Mouse (Mus musculus) heart, postnatal 25 days (tissue): ENCODE measurements at regions not wholly inside any gene's neighbourhood (a gene's known extent, or its start where the extent isn't known, plus 50 kb on each side); places are given as distances from the start of the nearest gene placed in this dataset.
A peak's percentile ranks its signal among the peaks of the same experiment; 100 is the strongest.
"Not testable (repeated sequence)": the region's sequence is repeated elsewhere in the genome, so short reads cannot be mapped to it uniquely, and the experiment has no call there.

Source experiments
- DNase-seq: peaks from one replicate; pipeline ENCODE4 v3.0.0; 2022; ENCODE audit warnings: low spot score
- intact Hi-C: fragments of 180-260 bp; cut with DNase I; formaldehyde crosslinking; loops from one replicate; pipeline ENCODE4 v1.15.1; 2025

- DNase-seq = no peak
- intact Hi-C loops = no loop called here
Observed at GRCm38 (mm10) chr9:41914611-41915010, 209.5 kb downstream of the Sorl1 start.

- intact Hi-C loops = no loop called here
- no peak for DNase-seq
Observed at GRCm38 (mm10) chr9:41913911-41914310, 210.2 kb downstream of the Sorl1 start.

- no peak for DNase-seq
- intact Hi-C loops = no loop called here
Observed at GRCm38 (mm10) chr9:41912482-41912881, 211.6 kb downstream of the Sorl1 start.

GRCm38 (mm10) chr9:41900606-41900974 lies 223.5 kb downstream of the Sorl1 start:
- intact Hi-C loops = no loop called here
- DNase-seq = no peak

- intact Hi-C loops = no loop called here
- no peak for DNase-seq
Observed at GRCm38 (mm10) chr9:41899766-41900605, 224.1 kb downstream of the Sorl1 start.

GRCm38 (mm10) chr9:41895106-41895505 lies 229.0 kb downstream of the Sorl1 start:
- DNase-seq = no peak
- intact Hi-C loops = no loop called here

GRCm38 (mm10) chr9:41892841-41893240 lies 231.3 kb downstream of the Sorl1 start:
- DNase-seq = no peak
- intact Hi-C loops = loop anchor here (5.0 kb wide), 1 partner anchor 54 kb away; no protein-coding TSS in a partner anchor

GRCm38 (mm10) chr9:41891206-41891605 lies 232.9 kb downstream of the Sorl1 start:
- no peak for DNase-seq
- intact Hi-C loops = loop anchor here (5.0 kb wide), 1 partner anchor 56 kb away; no protein-coding TSS in a partner anchor

- DNase-seq = peak; percentile 81
- intact Hi-C loops = loop anchor here (5.0 kb wide), 1 partner anchor 57 kb away; no protein-coding TSS in a partner anchor
Observed at GRCm38 (mm10) chr9:41890273-41891141, 233.6 kb downstream of the Sorl1 start.

- intact Hi-C loops = loop anchor here (5.0 kb wide), 2 partner anchors 58 to 417 kb away; no protein-coding TSS in a partner anchor
- no peak for DNase-seq
Observed at GRCm38 (mm10) chr9:41889568-41890272, 234.4 kb downstream of the Sorl1 start.

GRCm38 (mm10) chr9:41888616-41889150 lies 235.4 kb downstream of the Sorl1 start:
- DNase-seq = no peak
- intact Hi-C loops = loop anchor here (5.0 kb wide), 1 partner anchor 416 kb away; no protein-coding TSS in a partner anchor

GRCm38 (mm10) chr9:41886456-41886855 lies 237.6 kb downstream of the Sorl1 start:
- DNase-seq = not testable (repeated sequence)
- intact Hi-C loops = loop anchor here (5.0 kb wide), 1 partner anchor 414 kb away; no protein-coding TSS in a partner anchor

GRCm38 (mm10) chr9:41880457-41880856 lies 243.6 kb downstream of the Sorl1 start:
- intact Hi-C loops = no loop called here
- DNase-seq = no peak

- intact Hi-C loops = no loop called here
Observed at GRCm38 (mm10) chr9:41879080-41879479, 245.0 kb downstream of the Sorl1 start.

GRCm38 (mm10) chr9:41861136-41861535 lies 263.0 kb downstream of the Sorl1 start:
- intact Hi-C loops = no loop called here
- no peak for DNase-seq

More at GRCm38 (mm10) chr9:41879080-41879479, 245.0 kb downstream of the Sorl1 start:
- peak; percentile 28 for DNase-seq

GRCm38 (mm10) chr9:41860681-41861080 lies 263.4 kb downstream of the Sorl1 start:
- no peak for DNase-seq
- intact Hi-C loops = no loop called here

- intact Hi-C loops = no loop called here
- DNase-seq = no peak
Observed at GRCm38 (mm10) chr9:41859780-41860179, 264.3 kb downstream of the Sorl1 start.

GRCm38 (mm10) chr9:41852099-41852498 lies 272.0 kb downstream of the Sorl1 start:
- intact Hi-C loops = no loop called here
- DNase-seq = no peak

GRCm38 (mm10) chr9:41849628-41850326 lies 274.3 kb downstream of the Sorl1 start:
- no peak for DNase-seq
- intact Hi-C loops = no loop called here
